10 mouse cellular contexts compared by ENCODE assay signal in the genomic region with DNA sequence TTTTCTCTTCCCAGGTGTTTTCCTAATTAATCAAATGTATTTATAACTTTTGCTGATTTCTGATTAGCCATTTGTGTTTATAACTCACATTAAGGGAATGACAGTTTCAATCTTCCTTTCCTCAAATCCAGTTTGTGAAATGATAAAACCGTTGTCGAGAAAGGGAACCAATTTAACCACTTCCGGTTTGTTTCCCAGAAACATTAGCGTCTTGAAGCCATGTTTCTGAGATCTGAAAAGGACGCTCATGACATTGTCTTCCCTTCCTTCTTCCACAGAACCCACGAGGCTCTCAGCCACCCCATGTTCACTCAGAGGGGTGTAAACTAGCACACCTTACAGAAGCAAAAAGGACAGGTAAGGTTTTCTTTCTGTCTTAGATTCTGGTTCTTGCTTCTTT.
DNase-seq lines count a peak whose midpoint lies in the region; ATAC-seq lines count a peak whose summit lies in the region.
"Had no signal": no experiment of that assay in that cellular context is flagged by ENCODE, and none has a peak within 500 bp of the region (broad histone marks: within the 10 kb centered on the region; RNA-seq: fewer than 3 reads in every experiment).

No protein-coding gene starts in this region.

- 53% methylated on average over 6 of the region's 6 CpGs for WGBS in heart, embryonic 16.5 days
- WGBS in midbrain, embryonic 10.5 days: 88% methylated on average over 6 of the region's 6 CpGs
- WGBS in midbrain, embryonic 15.5 days: 81% methylated on average over 6 of the region's 6 CpGs
- 74% methylated on average over 6 of the region's 6 CpGs for WGBS in embryonic facial prominence, embryonic 14.5 days

- DNase-seq in heart, postnatal 36 days: no peak
- no peak for DNase-seq in midbrain, embryonic 10.5 days (ENCODE audit: low spot score)
- no peak for DNase-seq in embryonic facial prominence, embryonic 14.5 days (ENCODE audit: low spot score)
- DNase-seq in left cerebral cortex, postnatal 36 days (ENCODE audit: low spot score in 2 of 2): no peak
- no peak for DNase-seq in embryo, embryonic 10.5 days (ENCODE audit: low spot score)
- DNase-seq: gastrocnemius, postnatal 10 days; thymus, postnatal 4 days had no signal

- H3K4me1 ChIP-seq in heart, embryonic 16.5 days (ENCODE audit: control insufficient read depth, insufficient read depth, low read length): peaks cover 12% of the 10 kb centered on the region
- peaks cover 17% of the 10 kb centered on the region for H3K4me1 ChIP-seq in midbrain, embryonic 10.5 days
- 0 out of 2 replicates have a peak, but pooled peaks cover 3% of the 10 kb centered on the region for H3K4me1 ChIP-seq in midbrain, embryonic 15.5 days
- H3K4me1 ChIP-seq in embryonic facial prominence, embryonic 14.5 days (ENCODE audit: control insufficient read depth, insufficient read depth, low read length): 0 out of 2 replicates have a peak, but pooled peaks cover 4% of the 10 kb centered on the region

- H3K9ac ChIP-seq in heart, embryonic 16.5 days (ENCODE audit: low read length): peak overlapping the region; percentile 12; the same call in 1 of the 2 replicates
- H3K9ac ChIP-seq in midbrain, embryonic 15.5 days: no peak overlapping the region
- H3K9ac ChIP-seq in embryonic facial prominence, embryonic 14.5 days (ENCODE audit: low read depth, low read length): no peak overlapping the region

- peak overlapping the region; percentile 75 for H3K27ac ChIP-seq in heart, embryonic 16.5 days (ENCODE audit: low read length)
- H3K27ac ChIP-seq in midbrain, embryonic 10.5 days (replicated peaks): peak overlapping the region; percentile 38; the same call in 1 of the 2 replicates
- no peak overlapping the region for H3K27ac ChIP-seq in midbrain, embryonic 15.5 days
- peak overlapping the region; percentile 6; the same call in 1 of the 2 replicates for H3K27ac ChIP-seq in embryonic facial prominence, embryonic 14.5 days (replicated peaks; ENCODE audit: low read depth, low read length)

- peak overlapping the region; percentile 33 for H3K4me2 ChIP-seq in heart, embryonic 16.5 days (ENCODE audit: low read depth, low read length)
- H3K4me2 ChIP-seq in midbrain, embryonic 15.5 days: no peak overlapping the region
- no peak overlapping the region for H3K4me2 ChIP-seq in embryonic facial prominence, embryonic 14.5 days (ENCODE audit: low read depth, low read length)

- no peaks in the 10 kb centered on the region for H3K9me3 ChIP-seq in heart, embryonic 16.5 days (replicated peaks; ENCODE audit: control insufficient read depth, low read length)
- no peaks in the 10 kb centered on the region for H3K9me3 ChIP-seq in midbrain, embryonic 10.5 days (replicated peaks)
- H3K9me3 ChIP-seq in midbrain, embryonic 15.5 days: no peaks in the 10 kb centered on the region
- no peaks in the 10 kb centered on the region for H3K9me3 ChIP-seq in embryonic facial prominence, embryonic 14.5 days (ENCODE audit: control insufficient read depth, low read length)

- ATAC-seq in heart, embryonic 16.5 days (replicated peaks; ENCODE audit: extremely low read depth, insufficient read depth, low FRiP score): no peak
- no peak for ATAC-seq in midbrain, embryonic 15.5 days (replicated peaks)
- no peak for ATAC-seq in embryonic facial prominence, embryonic 14.5 days (ENCODE audit: low read depth)
- peak; percentile 7; the same call in 1 of the 2 replicates for ATAC-seq in megakaryocyte, adult 5-6 weeks (ENCODE audit: poor library complexity, severe bottlenecking)

- no peak overlapping the region for H3K4me3 ChIP-seq in heart, embryonic 16.5 days (ENCODE audit: low read length)
- H3K4me3 ChIP-seq in midbrain, embryonic 10.5 days: no peak overlapping the region
- H3K4me3 ChIP-seq in midbrain, embryonic 15.5 days: no peak overlapping the region
- no peak overlapping the region for H3K4me3 ChIP-seq in embryonic facial prominence, embryonic 14.5 days (ENCODE audit: low read depth, low read length)

- no peaks in the 10 kb centered on the region for H3K36me3 ChIP-seq in heart, embryonic 16.5 days (ENCODE audit: control insufficient read depth, insufficient read depth)
- H3K36me3 ChIP-seq in midbrain, embryonic 10.5 days: no peaks in the 10 kb centered on the region
- H3K36me3 ChIP-seq in midbrain, embryonic 15.5 days (replicated peaks): no peaks in the 10 kb centered on the region
- H3K36me3 ChIP-seq in embryonic facial prominence, embryonic 14.5 days (ENCODE audit: control insufficient read depth, insufficient read depth, low read length): no peaks in the 10 kb centered on the region

- H3K27me3 ChIP-seq in heart, embryonic 16.5 days (ENCODE audit: control insufficient read depth, insufficient read depth, low read length): no peaks in the 10 kb centered on the region
- no peaks in the 10 kb centered on the region; the same call in 1 of the 2 replicates for H3K27me3 ChIP-seq in midbrain, embryonic 10.5 days (ENCODE audit: low read depth, poor library complexity, severe bottlenecking)
- no peaks in the 10 kb centered on the region for H3K27me3 ChIP-seq in midbrain, embryonic 15.5 days (replicated peaks)
- no peaks in the 10 kb centered on the region for H3K27me3 ChIP-seq in embryonic facial prominence, embryonic 14.5 days (replicated peaks; ENCODE audit: control insufficient read depth, insufficient read depth, low read length)

- intact Hi-C loops in heart, postnatal 36 days (cut with DNase I): loop anchor here (5.0 kb wide), 1 partner anchor 129 kb away; a partner anchor contains a TSS
- intact Hi-C loops in left cerebral cortex, postnatal 36 days (cut with DNase I): no loop called here
